ENCODE assay signal across 14 mouse cellular contexts in genomic region chr14:121118860-121119259, GRCm38 (mm10).
DNase-seq lines count a peak whose midpoint lies in the region; ATAC-seq and TF ChIP-seq lines count a peak whose summit lies in the region.
"Had no signal": no experiment of that assay in that cellular context is flagged by ENCODE, and none has a peak within 500 bp of the region (broad histone marks: within the 10 kb centered on the region; RNA-seq: fewer than 3 reads in every experiment).

No protein-coding gene starts in this region.

- H3K27ac ChIP-seq in heart, embryonic 12.5 days (ENCODE audit: poor library complexity, severe bottlenecking), result peak overlapping the region; percentile 46; the same call in 1 of the 2 replicates
- no peak overlapping the region for H3K27ac ChIP-seq in heart, embryonic 10.5 days
- no peak overlapping the region for H3K27ac ChIP-seq in kidney, postnatal 0 days
- H3K27ac ChIP-seq: stomach, embryonic 15.5 days had no signal

- no peaks in the 10 kb centered on the region for H3K27me3 ChIP-seq in heart, embryonic 12.5 days (replicated peaks)
- no peaks in the 10 kb centered on the region for H3K27me3 ChIP-seq in heart, embryonic 10.5 days (ENCODE audit: insufficient read depth, poor library complexity, severe bottlenecking)
- no peaks in the 10 kb centered on the region for H3K27me3 ChIP-seq in kidney, postnatal 0 days (ENCODE audit: insufficient read depth, low read length)
- H3K27me3 ChIP-seq: Patski; stomach, embryonic 15.5 days had no signal

- H3K9me3 ChIP-seq in heart, embryonic 12.5 days (replicated peaks), result no peaks in the 10 kb centered on the region
- H3K9me3 ChIP-seq in heart, embryonic 10.5 days, result no peaks in the 10 kb centered on the region
- H3K9me3 ChIP-seq in kidney, postnatal 0 days (replicated peaks; ENCODE audit: low read length), result no peaks in the 10 kb centered on the region
- H3K9me3 ChIP-seq: stomach, embryonic 15.5 days had no signal

- no peak overlapping the region for H3K4me3 ChIP-seq in heart, embryonic 12.5 days
- H3K4me3 ChIP-seq in heart, embryonic 10.5 days, result no peak overlapping the region
- no peak overlapping the region for H3K4me3 ChIP-seq in kidney, postnatal 0 days (replicated peaks; ENCODE audit: low read depth, low read length)
- H3K4me3 ChIP-seq: stomach, embryonic 15.5 days had no signal

- 62% methylated on average over 7 of the region's 7 CpGs for WGBS in heart, embryonic 12.5 days
- WGBS in heart, embryonic 10.5 days, result 76% methylated on average over 7 of the region's 7 CpGs
- WGBS in kidney, postnatal 0 days, result 71% methylated on average over 7 of the region's 7 CpGs

- intact Hi-C loops in left cerebral cortex, postnatal 36 days (cut with DNase I), result no loop called here

- peaks cover 9% of the 10 kb centered on the region; the same call in 1 of the 2 replicates for H3K36me3 ChIP-seq in heart, embryonic 12.5 days
- H3K36me3 ChIP-seq in heart, embryonic 10.5 days, result peaks cover 23% of the 10 kb centered on the region
- peaks cover 3% of the 10 kb centered on the region; the same call in 1 of the 2 replicates for H3K36me3 ChIP-seq in kidney, postnatal 0 days (ENCODE audit: insufficient read depth, low read length)

- peaks cover 26% of the 10 kb centered on the region for H3K4me1 ChIP-seq in heart, embryonic 12.5 days (replicated peaks)
- H3K4me1 ChIP-seq in heart, embryonic 10.5 days, result peaks cover 28% of the 10 kb centered on the region
- H3K4me1 ChIP-seq in kidney, postnatal 0 days (replicated peaks; ENCODE audit: insufficient read depth, low read length), result peaks cover 17% of the 10 kb centered on the region

- H3K9ac ChIP-seq in heart, embryonic 12.5 days, result no peak overlapping the region
- no peak overlapping the region for H3K9ac ChIP-seq in kidney, postnatal 0 days (ENCODE audit: low read depth, low read length)
- H3K9ac ChIP-seq: stomach, embryonic 15.5 days had no signal

- peak; percentile 52 for TF ChIP-seq CTCF in kidney, postnatal 0 days (IDR thresholded peaks at IDR 0.05; ENCODE audit: low read depth)

- H3K4me2 ChIP-seq in heart, embryonic 12.5 days, result no peak overlapping the region
- H3K4me2 ChIP-seq in kidney, postnatal 0 days (ENCODE audit: low read length), result no peak overlapping the region
- H3K4me2 ChIP-seq: stomach, embryonic 15.5 days had no signal

- no peak for DNase-seq in heart, embryonic 10.5 days (ENCODE audit: low spot score)
- DNase-seq in kidney, postnatal 0 days (ENCODE audit: low spot score), result peak; percentile 67
- DNase-seq in kidney, postnatal 14 days, result no peak
- peak; percentile 64 for DNase-seq in 3T3-L1 (ENCODE audit: low read depth, low spot score)
- DNase-seq in brain, adult 2 months (ENCODE audit: low read depth, low spot score), result peak; percentile 33
- DNase-seq in left cerebral cortex, postnatal 36 days (ENCODE audit: low spot score in 2 of 2), result no peak
- DNase-seq in embryo, embryonic 11 days, result no peak
- DNase-seq: cerebellum, adult 2 months; gastrocnemius, postnatal 25 days; kidney, adult 11 months had no signal

- ATAC-seq in heart, embryonic 12.5 days (ENCODE audit: insufficient number of reproducible peaks, low FRiP score), result no peak
- 0 out of 2 replicates have a peak, but pooled peaks have one; percentile 17 for ATAC-seq in kidney, postnatal 0 days (replicated peaks; ENCODE audit: low FRiP score, low read depth)
- ATAC-seq: CD4-positive, CD25-positive, alpha-beta regulatory T cell, adult 4 months; Patski had no signal

Comparison
In these comparisons a context has a peak if more than half of its experiments do, and no peak if none do; other contexts are left out.
1. DNase-seq: peak in kidney, postnatal 0 days (single experiment), 3T3-L1 (single experiment) and brain, adult 2 months (single experiment); none in heart, embryonic 10.5 days (single experiment), kidney, postnatal 14 days (single experiment), left cerebral cortex, postnatal 36 days (0 of 2) and embryo, embryonic 11 days (single experiment).